8 mouse cellular contexts compared by ENCODE assay signal in the genomic region with DNA sequence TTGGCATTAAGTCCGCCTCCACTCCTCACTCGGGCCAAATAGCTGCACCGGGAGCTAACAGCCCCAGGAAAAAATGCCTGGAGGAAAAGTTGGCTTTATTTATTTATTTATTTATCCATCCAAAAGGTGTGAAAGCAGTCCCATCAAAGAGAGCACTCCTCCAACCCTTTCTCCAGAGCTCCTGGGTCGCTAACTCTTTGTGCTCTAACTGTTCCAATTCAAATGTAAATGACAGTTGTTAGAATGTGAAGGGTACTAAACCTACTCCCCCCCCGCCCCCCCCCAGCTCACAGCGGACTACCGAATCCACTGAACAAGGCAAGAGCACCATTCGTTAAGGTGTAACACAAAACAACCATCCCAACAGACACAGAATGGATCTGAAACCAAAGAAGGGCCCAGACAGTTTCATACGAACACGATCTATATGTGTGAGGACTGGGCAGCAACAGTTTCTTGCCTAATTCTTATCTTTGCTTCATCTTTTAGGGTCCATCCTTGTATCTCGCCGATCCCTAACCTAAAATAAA. TPM values are rescaled to one million over a fixed set of nuclear protein-coding genes. Genes with fewer than 3 reads are reported as not detected.
DNase-seq lines count a peak whose midpoint lies in the region; ATAC-seq and TF ChIP-seq lines count a peak whose summit lies in the region.

No protein-coding gene starts in this region.

- H3K36me3 ChIP-seq in lung, postnatal 0 days (ENCODE audit: insufficient read depth, low read length), result no peaks in the 10 kb centered on the region
- H3K36me3 ChIP-seq in embryonic facial prominence, embryonic 15.5 days, result no peaks in the 10 kb centered on the region
- no peaks in the 10 kb centered on the region for H3K36me3 ChIP-seq in limb, embryonic 10.5 days
- H3K36me3 ChIP-seq in small intestine, adult 2 months (ENCODE audit: control insufficient read depth, insufficient read depth, low read length), result no peaks in the 10 kb centered on the region

- no peak for TF ChIP-seq CTCF in lung, postnatal 0 days (IDR thresholded peaks at IDR 0.05)
- TF ChIP-seq CTCF in small intestine, adult 2 months (IDR thresholded peaks at IDR 0.05; ENCODE audit: extremely low read depth, insufficient read length, insufficient replicate concordance, low read depth, low read length), result no peak

- peak overlapping the region; percentile 52 for H3K4me2 ChIP-seq in lung, postnatal 0 days (replicated peaks; ENCODE audit: low read depth, low read length)
- peak overlapping the region; percentile 56 for H3K4me2 ChIP-seq in embryonic facial prominence, embryonic 15.5 days (replicated peaks)

- TF ChIP-seq POLR2A in small intestine, adult 2 months (IDR thresholded peaks at IDR 0.05; ENCODE audit: low read depth, low read length), result no peak

- no peaks in the 10 kb centered on the region for H3K4me1 ChIP-seq in lung, postnatal 0 days (ENCODE audit: insufficient read depth, low read depth, low read length)
- H3K4me1 ChIP-seq in embryonic facial prominence, embryonic 15.5 days, result no peaks in the 10 kb centered on the region
- H3K4me1 ChIP-seq in limb, embryonic 10.5 days, result 0 out of 2 replicates have a peak, but pooled peaks cover 2% of the 10 kb centered on the region
- peaks cover 2% of the 10 kb centered on the region; the same call in 1 of the 2 replicates for H3K4me1 ChIP-seq in small intestine, adult 2 months (ENCODE audit: control insufficient read depth, insufficient read depth, insufficient read length, low read length)

- peak overlapping the region; percentile 82; the same call in 1 of the 2 replicates for H3K27ac ChIP-seq in lung, postnatal 0 days (ENCODE audit: low read length)
- H3K27ac ChIP-seq in embryonic facial prominence, embryonic 15.5 days (replicated peaks), result peak overlapping the region; percentile 90; the same call in 1 of the 2 replicates
- H3K27ac ChIP-seq in limb, embryonic 10.5 days, result peak overlapping the region; percentile 91
- H3K27ac ChIP-seq in small intestine, adult 2 months (ENCODE audit: insufficient read depth, low read depth, low read length), result peak overlapping the region; percentile 61; the same call in 1 of the 2 replicates

- no peaks in the 10 kb centered on the region for H3K27me3 ChIP-seq in lung, postnatal 0 days (replicated peaks; ENCODE audit: insufficient read depth, low read length)
- H3K27me3 ChIP-seq in embryonic facial prominence, embryonic 15.5 days, result no peaks in the 10 kb centered on the region
- H3K27me3 ChIP-seq in limb, embryonic 10.5 days (ENCODE audit: low read depth, poor library complexity, severe bottlenecking), result peaks cover 24% of the 10 kb centered on the region
- no peaks in the 10 kb centered on the region for H3K27me3 ChIP-seq in small intestine, adult 2 months (ENCODE audit: control insufficient read depth, insufficient read depth, low read length)

- peak overlapping the region; percentile 41 for H3K9ac ChIP-seq in lung, postnatal 0 days (replicated peaks; ENCODE audit: low read depth)
- H3K9ac ChIP-seq in embryonic facial prominence, embryonic 15.5 days, result peak overlapping the region; percentile 40

- H3K9me3 ChIP-seq in lung, postnatal 0 days (ENCODE audit: low read length), result no peaks in the 10 kb centered on the region
- H3K9me3 ChIP-seq in embryonic facial prominence, embryonic 15.5 days (replicated peaks), result no peaks in the 10 kb centered on the region
- H3K9me3 ChIP-seq in limb, embryonic 10.5 days (replicated peaks), result no peaks in the 10 kb centered on the region

- ATAC-seq in lung, postnatal 0 days, result peak; percentile 3; the same call in 1 of the 2 replicates
- ATAC-seq in embryonic facial prominence, embryonic 15.5 days (ENCODE audit: insufficient number of reproducible peaks, low FRiP score, low TSS enrichment, low read depth), result no peak; the same call in 1 of the 2 replicates

- WGBS in lung, postnatal 0 days, result 12% methylated on average over 12 of the region's 12 CpGs
- 18% methylated on average over 12 of the region's 12 CpGs for WGBS in embryonic facial prominence, embryonic 15.5 days
- WGBS in limb, embryonic 10.5 days, result 11% methylated on average over 12 of the region's 12 CpGs
- 12% methylated on average over 12 of the region's 12 CpGs for WGBS in small intestine, adult 2 months

- peak overlapping the region; percentile 39 for H3K4me3 ChIP-seq in lung, postnatal 0 days (ENCODE audit: low read depth, low read length)
- peak overlapping the region; percentile 54 for H3K4me3 ChIP-seq in embryonic facial prominence, embryonic 15.5 days (replicated peaks)
- H3K4me3 ChIP-seq in limb, embryonic 10.5 days, result peak overlapping the region; percentile 55
- H3K4me3 ChIP-seq in small intestine, adult 2 months (ENCODE audit: low read depth, low read length), result peak overlapping the region; percentile 100

- TF ChIP-seq EP300 in lung, postnatal 0 days (IDR thresholded peaks at IDR 0.05), result no peak

- DNase-seq in lung, postnatal 0 days (ENCODE audit: low spot score), result no peak
- no peak for DNase-seq in lung, postnatal 10 days
- DNase-seq in limb, embryonic 10.5 days (ENCODE audit: low spot score), result no peak
- DNase-seq in retina, embryonic 14.5 days (ENCODE audit: low spot score), result no peak
- no peak for DNase-seq in natural killer cell, adult 2 months (ENCODE audit: low spot score in 2 of 2)
- DNase-seq in right cerebral cortex, adult 18-20 months, result no peak

RNA-seq across cellular contexts. Expression of a gene that starts 0.6 kb away (rescaled TPM):
- polyA plus RNA-seq in lung, postnatal 0 days (2015; fragmentation: Nextera tagmentation; extraction: Ambion mirVana), result 8.5 and 9.0 TPM in 2 replicates
- 9.4 and 10.1 TPM in 2 replicates for polyA plus RNA-seq in embryonic facial prominence, embryonic 15.5 days (2015; fragmentation: Nextera tagmentation; extraction: Ambion mirVana)
- polyA plus RNA-seq in limb, embryonic 10.5 days (2016; fragmentation: Nextera tagmentation; extraction: Ambion mirVana), result 12.9 and 13.7 TPM in 2 replicates
- polyA plus RNA-seq in small intestine, adult 2 months (2012; rRNA removed), result 0.95 and 1.9 TPM in 2 replicates

RNA-seq across cellular contexts. Expression of a gene that starts 11.9 kb away (rescaled TPM):
- 5.7 and 6.7 TPM in 2 replicates for polyA plus RNA-seq in lung, postnatal 0 days (2015; fragmentation: Nextera tagmentation; extraction: Ambion mirVana)
- 5.6 and 5.7 TPM in 2 replicates for polyA plus RNA-seq in embryonic facial prominence, embryonic 15.5 days (2015; fragmentation: Nextera tagmentation; extraction: Ambion mirVana)
- 15.5 and 16.1 TPM in 2 replicates for polyA plus RNA-seq in limb, embryonic 10.5 days (2016; fragmentation: Nextera tagmentation; extraction: Ambion mirVana)
- polyA plus RNA-seq in small intestine, adult 2 months (2012; rRNA removed), result 0.20 and 0.46 TPM in 2 replicates

RNA-seq across cellular contexts. Expression of a gene that starts 44.6 kb away (rescaled TPM):
- polyA plus RNA-seq in lung, postnatal 0 days (2015; fragmentation: Nextera tagmentation; extraction: Ambion mirVana), result 0.88 and 1.5 TPM in 2 replicates
- 15.0 and 18.9 TPM in 2 replicates for polyA plus RNA-seq in embryonic facial prominence, embryonic 15.5 days (2015; fragmentation: Nextera tagmentation; extraction: Ambion mirVana)
- polyA plus RNA-seq in limb, embryonic 10.5 days (2016; fragmentation: Nextera tagmentation; extraction: Ambion mirVana), result 15.8 and 32.4 TPM in 2 replicates
- 0.30 and 0.52 TPM in 2 replicates for polyA plus RNA-seq in small intestine, adult 2 months (2012; rRNA removed)

Comparison
In these comparisons a context has a peak if more than half of its experiments do, and no peak if none do; other contexts are left out.
1. H3K4me3 ChIP-seq: peak in every context shown above with its lines; median percentile 100 in small intestine, adult 2 months; 55 in limb, embryonic 10.5 days; 54 in embryonic facial prominence, embryonic 15.5 days; 39 in lung, postnatal 0 days.